Mouse (Mus musculus) neural tube, embryonic 14.5 days (tissue): ENCODE measurements at regions not wholly inside any gene's neighbourhood (a gene's known extent, or its start where the extent isn't known, plus 50 kb on each side); places are given as distances from the start of the nearest gene placed in this dataset.

ENCODE experiments used
- ATAC-seq: fragments of 200-750 bp; cut with Nextera tagmentation; 2 replicates; pipeline ENCODE4 v1.8.0; 2017; ENCODE audit warnings: low read depth, mild to moderate bottlenecking, moderate TSS enrichment, moderate library complexity
- H3K27ac ChIP-seq: fragments of 300-500 bp; sonication (generic); 2 replicates; pipeline ENCODE4 v1.5.1; 2014; ENCODE audit warnings: low read depth, mild to moderate bottlenecking, control low read depth, low read length, moderate library complexity, mixed read lengths
- H3K27me3 ChIP-seq: fragments of 300-500 bp; sonication (generic); 2 replicates; pipeline ENCODE4 v1.6.1; 2014; ENCODE audit warnings: low read length; ENCODE audit not compliant: control insufficient read depth, insufficient read depth
- H3K36me3 ChIP-seq: fragments of 300-500 bp; sonication (generic); 2 replicates; pipeline ENCODE4 v1.6.1; 2014; ENCODE audit warnings: low read length, mixed read lengths; ENCODE audit not compliant: control insufficient read depth, insufficient read depth
- H3K4me1 ChIP-seq: fragments of 300-500 bp; sonication (generic); 2 replicates; pipeline ENCODE4 v1.6.1; 2014; ENCODE audit warnings: low read length; ENCODE audit not compliant: control insufficient read depth, insufficient read depth
- H3K4me2 ChIP-seq: fragments of 300-500 bp; sonication (generic); 2 replicates; pipeline ENCODE4 v1.6.1; 2014; ENCODE audit warnings: mild to moderate bottlenecking, low read depth, low read length, control low read depth
- H3K4me3 ChIP-seq: fragments of 300-500 bp; sonication (generic); 2 replicates; pipeline ENCODE4 v1.5.1; 2014; ENCODE audit warnings: low read depth, low read length, control low read depth, mixed read lengths
- H3K9ac ChIP-seq: fragments of 300-500 bp; sonication (generic); replicated peaks from 2 replicates; pipeline ENCODE4 v1.6.1; 2014; ENCODE audit warnings: low read depth, mild to moderate bottlenecking, control low read depth, low read length, mixed read lengths
- H3K9me3 ChIP-seq: fragments of 300-500 bp; sonication (generic); 2 replicates; pipeline ENCODE4 v1.6.1; 2016; ENCODE audit warnings: low read length; ENCODE audit not compliant: control insufficient read depth
- WGBS: fragments of 180-500 bp; shearing (Covaris S2); extraction: QIAGEN DNeasy Blood & Tissue Kit; methylation state at CpG from one replicate; pipeline ENCODE4 v1.1.7; 2014; 5-methylcytosine and 5-hydroxymethylcytosine counted together

DNA sequence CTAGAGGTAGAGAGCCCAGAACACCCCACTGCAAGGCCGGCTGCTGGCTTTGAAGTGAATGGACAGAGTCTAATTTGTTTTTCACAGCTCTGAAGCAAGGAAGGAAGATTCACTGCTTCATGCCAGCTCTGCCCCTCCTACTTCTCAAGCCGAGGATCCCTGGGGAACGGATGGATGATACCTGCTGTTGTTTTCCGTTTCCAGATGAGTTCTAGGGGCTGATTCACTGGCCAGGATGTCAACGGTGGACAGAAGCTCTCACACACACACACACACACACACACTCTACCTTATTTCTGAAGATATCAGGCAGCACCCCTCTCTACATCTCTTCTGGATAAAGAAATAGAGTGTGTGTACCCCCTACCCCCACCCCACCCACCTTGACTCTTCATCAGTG, 200.0 kb downstream of the Xxylt1 start:
- H3K4me3 ChIP-seq = no peak overlapping the region
- no peak overlapping the region for H3K27ac ChIP-seq
- H3K36me3 ChIP-seq = no peaks in the 10 kb centered on the region
- no peak for ATAC-seq
- no peak overlapping the region for H3K4me2 ChIP-seq
- no peaks in the 10 kb centered on the region for H3K9me3 ChIP-seq
- peaks cover 4% of the 10 kb centered on the region; the same call in 1 of the 2 replicates for H3K4me1 ChIP-seq
- H3K27me3 ChIP-seq = no peaks in the 10 kb centered on the region
- 51% methylated on average over 5 of the region's 5 CpGs for WGBS
- no peak overlapping the region for H3K9ac ChIP-seq

DNA sequence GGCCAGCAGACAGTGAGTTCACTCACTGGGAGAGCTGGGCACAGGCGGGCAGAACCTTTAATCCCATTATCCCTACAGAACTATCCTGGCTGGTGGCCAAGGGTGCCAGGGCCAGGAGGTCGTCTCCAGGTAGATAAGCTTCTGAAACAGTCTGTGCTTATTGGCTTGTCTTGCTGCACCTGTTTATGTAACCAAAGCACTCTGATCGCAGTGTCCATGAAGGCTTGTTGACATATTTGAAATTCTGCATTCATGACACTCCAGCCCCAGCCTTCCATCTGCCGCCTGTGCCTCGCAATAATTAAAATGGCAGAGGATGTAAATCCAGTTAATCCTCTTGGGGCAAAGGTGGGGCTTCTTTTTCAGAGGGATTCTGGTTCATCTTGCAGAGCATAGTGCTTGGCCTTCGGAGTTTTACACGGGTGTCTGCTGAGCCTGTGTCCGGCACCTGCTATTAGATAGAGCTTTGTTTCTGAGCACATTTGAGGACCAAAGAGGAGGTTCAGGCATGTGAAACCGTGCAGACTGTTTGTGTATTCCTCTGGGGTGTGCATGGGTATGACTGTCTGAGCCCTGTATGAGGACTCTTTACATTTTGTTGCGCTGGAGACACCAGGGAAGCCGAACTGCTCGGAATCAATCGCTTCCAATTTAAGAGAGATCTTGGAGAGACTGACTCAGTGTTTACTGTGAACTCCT, 197.6 kb downstream of the Xxylt1 start:
- ATAC-seq = no peak
- WGBS = 53% methylated on average over 13 of the region's 13 CpGs
- Histone ChIP-seq H3K4me2 (no peak overlapping the region), H3K36me3 (no peaks in the 10 kb centered on the region), H3K27me3 (no peaks in the 10 kb centered on the region), H3K4me3 (no peak overlapping the region), H3K27ac (no peak overlapping the region; the same call in 1 of the 2 replicates), H3K4me1 (peaks cover 4% of the 10 kb centered on the region; the same call in 1 of the 2 replicates), H3K9ac (no peak overlapping the region), H3K9me3 (no peaks in the 10 kb centered on the region)

DNA sequence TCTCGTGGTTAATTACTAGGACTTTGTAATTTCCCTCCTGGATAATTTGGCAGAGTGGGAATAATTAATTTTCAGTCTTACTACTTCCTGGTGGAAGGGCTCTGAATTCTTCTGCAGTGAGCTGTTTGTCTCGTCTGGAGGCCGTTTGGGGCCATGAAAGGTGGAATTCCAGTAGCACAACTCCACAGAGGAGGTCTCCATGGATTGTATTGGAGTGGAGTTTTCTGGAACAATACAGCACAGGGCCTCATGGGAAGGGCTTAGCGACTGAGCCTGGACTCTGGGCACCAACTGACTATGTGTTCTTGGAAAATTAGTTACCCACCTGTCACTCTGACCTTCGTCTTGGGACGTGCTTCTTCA, 197.1 kb downstream of the Xxylt1 start:
- WGBS = 51% methylated on average over 6 of the region's 6 CpGs
- Histone ChIP-seq H3K27ac (no peak overlapping the region), H3K9ac (no peak overlapping the region), H3K9me3 (no peaks in the 10 kb centered on the region), H3K4me2 (no peak overlapping the region), H3K4me3 (no peak overlapping the region), H3K36me3 (no peaks in the 10 kb centered on the region), H3K27me3 (no peaks in the 10 kb centered on the region), H3K4me1 (peaks cover 4% of the 10 kb centered on the region; the same call in 1 of the 2 replicates)
- no peak for ATAC-seq

DNA sequence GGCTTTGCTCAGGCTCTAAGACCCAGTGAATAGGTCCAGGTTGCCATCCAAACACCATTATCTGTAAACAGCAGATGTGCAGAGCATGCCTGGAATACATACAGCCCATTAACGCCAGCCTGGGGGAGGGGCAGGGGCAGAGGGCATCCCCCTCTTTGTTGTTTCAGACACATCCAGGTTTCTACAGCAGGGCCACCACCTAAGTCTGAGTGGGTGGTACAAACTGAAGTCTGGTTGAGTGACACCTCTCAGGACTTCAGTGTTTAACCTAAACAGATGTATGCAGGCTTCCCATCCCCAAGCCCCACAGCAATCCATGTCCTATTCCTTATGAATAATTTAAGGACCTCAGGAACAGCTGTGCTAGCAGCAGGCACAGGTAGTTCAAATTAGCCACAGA, 194.2 kb downstream of the Xxylt1 start:
- Histone ChIP-seq H3K4me3 (no peak overlapping the region), H3K4me2 (no peak overlapping the region), H3K36me3 (no peaks in the 10 kb centered on the region), H3K4me1 (peaks cover 4% of the 10 kb centered on the region; the same call in 1 of the 2 replicates), H3K27me3 (no peaks in the 10 kb centered on the region), H3K9ac (no peak overlapping the region), H3K27ac (no peak overlapping the region), H3K9me3 (no peaks in the 10 kb centered on the region)
- no peak for ATAC-seq
- 39% methylated on average over 1 of the region's 1 CpGs for WGBS

DNA sequence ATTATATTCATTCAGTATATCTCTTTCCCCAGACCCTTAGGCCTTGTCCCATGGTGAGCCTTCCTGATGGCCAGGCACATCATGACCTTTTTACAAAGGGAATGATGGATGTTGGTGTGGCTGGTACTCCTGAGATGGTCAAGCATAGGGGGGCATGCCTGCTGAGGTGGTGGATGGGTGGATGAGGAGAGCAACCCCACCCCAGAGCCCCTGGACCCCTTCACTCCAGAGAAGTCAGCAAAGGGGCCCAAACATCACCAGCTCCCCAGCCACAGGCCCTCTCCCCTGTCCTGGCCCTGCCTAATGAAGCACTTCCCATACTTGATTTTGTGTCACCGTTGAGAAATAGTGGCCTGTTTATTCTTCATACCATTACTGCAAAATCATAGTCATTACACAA, 193.7 kb downstream of the Xxylt1 start:
- Histone ChIP-seq H3K36me3 (no peaks in the 10 kb centered on the region), H3K27ac (no peak overlapping the region), H3K9ac (no peak overlapping the region), H3K4me1 (peaks cover 4% of the 10 kb centered on the region; the same call in 1 of the 2 replicates), H3K4me2 (no peak overlapping the region), H3K9me3 (no peaks in the 10 kb centered on the region), H3K27me3 (no peaks in the 10 kb centered on the region), H3K4me3 (no peak overlapping the region)
- no peak for ATAC-seq
- WGBS = 93% methylated on average over 1 of the region's 1 CpGs

DNA sequence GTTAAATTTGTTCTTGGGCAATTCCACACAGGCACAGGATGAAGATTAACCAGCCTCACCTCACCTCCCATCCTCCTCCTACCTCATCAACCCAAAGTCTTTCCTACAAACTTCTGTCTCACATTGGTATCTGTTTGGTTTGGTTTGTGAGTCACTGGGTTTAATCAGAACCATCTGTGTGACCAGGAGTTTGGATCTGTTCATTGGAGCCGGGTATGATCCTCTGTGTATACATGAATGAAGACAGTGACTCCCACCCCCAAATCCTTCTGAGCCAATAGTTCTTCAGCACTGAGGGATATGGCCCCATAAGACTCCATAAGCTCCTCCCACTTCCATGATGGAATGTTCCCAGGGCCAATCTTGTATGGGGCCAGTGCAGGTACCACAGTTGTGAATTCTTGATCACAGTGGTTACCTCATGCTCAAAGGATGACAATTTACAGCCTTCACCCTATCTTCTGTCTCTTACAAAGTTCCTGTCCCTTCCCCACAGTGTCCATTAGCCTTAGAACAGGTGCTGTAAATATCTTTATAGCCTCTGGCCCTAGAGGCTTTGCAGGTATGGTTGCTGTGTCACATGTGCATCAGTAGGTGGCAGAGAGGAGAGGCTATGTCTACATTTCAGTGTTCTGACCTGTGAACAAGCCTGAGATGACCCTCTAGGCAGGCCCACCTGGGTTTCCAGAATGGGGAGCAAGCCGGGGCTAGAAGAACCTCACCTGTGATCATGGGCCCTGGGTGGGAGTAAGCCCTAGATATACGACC, 192.5 kb downstream of the Xxylt1 start:
- Histone ChIP-seq H3K4me1 (peaks cover 4% of the 10 kb centered on the region; the same call in 1 of the 2 replicates), H3K36me3 (no peaks in the 10 kb centered on the region), H3K27me3 (no peaks in the 10 kb centered on the region), H3K4me2 (no peak overlapping the region), H3K4me3 (no peak overlapping the region), H3K9ac (no peak overlapping the region), H3K27ac (no peak overlapping the region), H3K9me3 (no peaks in the 10 kb centered on the region)
- 88% methylated on average over 3 of the region's 3 CpGs for WGBS
- ATAC-seq = no peak

DNA sequence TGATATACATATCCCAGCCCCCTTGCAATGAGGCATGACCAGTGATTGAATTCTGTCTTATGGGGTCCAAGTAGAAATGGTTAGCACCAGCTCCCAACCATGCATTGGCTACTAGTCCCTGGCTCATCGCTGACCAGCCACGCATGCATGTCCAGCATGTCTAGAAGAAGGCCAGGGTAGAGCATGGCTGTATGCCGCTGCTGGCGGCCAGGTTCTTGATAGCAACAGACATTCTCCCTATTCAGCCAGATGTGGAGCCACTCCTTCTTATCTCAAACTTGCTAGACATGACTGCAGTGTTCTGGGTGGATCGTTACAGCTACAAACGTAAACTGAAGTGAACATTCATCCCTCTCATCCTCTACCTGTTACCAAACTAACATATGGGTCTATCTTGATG, 188.6 kb downstream of the Xxylt1 start:
- no peaks in the 10 kb centered on the region for H3K36me3 ChIP-seq
- no peaks in the 10 kb centered on the region for H3K9me3 ChIP-seq
- 91% methylated on average over 6 of the region's 6 CpGs for WGBS
- no peak overlapping the region for H3K9ac ChIP-seq
- no peaks in the 10 kb centered on the region for H3K27me3 ChIP-seq
- H3K4me3 ChIP-seq = no peak overlapping the region
- ATAC-seq = no peak
- H3K27ac ChIP-seq = no peak overlapping the region
- no peak overlapping the region for H3K4me2 ChIP-seq
- H3K4me1 ChIP-seq = no peaks in the 10 kb centered on the region

DNA sequence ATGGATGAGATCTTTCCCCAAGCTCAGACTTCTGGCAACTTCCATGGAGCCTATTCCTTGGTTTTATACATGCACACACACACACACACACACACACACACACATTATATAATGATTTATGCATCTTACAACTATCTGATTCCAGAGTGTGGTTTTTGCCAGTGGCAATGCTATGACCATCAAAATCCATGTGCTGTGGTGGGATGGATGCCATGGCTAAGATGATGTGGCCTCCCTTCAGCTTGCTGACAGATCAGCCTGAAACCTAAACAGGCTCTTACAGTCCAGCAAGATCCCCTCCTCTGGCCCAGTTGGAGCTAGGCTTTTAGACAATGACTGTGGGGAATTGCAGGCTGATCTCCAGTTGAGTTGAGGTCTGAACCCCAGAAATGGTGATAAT, 187.1 kb downstream of the Xxylt1 start:
- Histone ChIP-seq H3K36me3 (no peaks in the 10 kb centered on the region), H3K27ac (no peak overlapping the region), H3K27me3 (no peaks in the 10 kb centered on the region), H3K4me1 (no peaks in the 10 kb centered on the region), H3K9ac (no peak overlapping the region), H3K9me3 (no peaks in the 10 kb centered on the region), H3K4me2 (no peak overlapping the region), H3K4me3 (no peak overlapping the region)
- no peak for ATAC-seq

DNA sequence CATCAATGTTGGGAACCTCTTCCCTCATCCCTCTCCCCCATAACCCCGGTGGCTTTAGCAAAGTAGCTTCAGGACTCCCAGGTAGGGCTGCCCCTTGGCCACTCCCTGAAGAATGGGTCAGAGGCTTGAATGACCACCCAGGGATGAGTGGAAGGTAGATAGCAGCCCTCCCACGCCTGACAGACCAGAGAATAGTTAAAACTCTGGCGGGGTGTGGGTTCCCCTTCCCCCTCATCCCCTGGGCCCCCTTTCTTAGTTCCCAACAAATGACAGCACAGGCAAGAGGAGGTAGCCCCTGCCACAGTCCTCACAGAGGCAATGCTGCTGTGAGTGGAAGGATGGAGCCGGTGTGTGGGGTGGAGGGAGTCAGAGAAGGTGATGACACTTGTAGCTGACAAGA, 186.2 kb downstream of the Xxylt1 start:
- Histone ChIP-seq H3K4me3 (no peak overlapping the region), H3K9me3 (no peaks in the 10 kb centered on the region), H3K27ac (no peak overlapping the region), H3K4me1 (no peaks in the 10 kb centered on the region), H3K36me3 (no peaks in the 10 kb centered on the region), H3K4me2 (no peak overlapping the region), H3K9ac (no peak overlapping the region), H3K27me3 (no peaks in the 10 kb centered on the region)
- ATAC-seq = no peak
- 75% methylated on average over 4 of the region's 4 CpGs for WGBS
